Mouse (Mus musculus) ES-E14 (cell line): ENCODE measurements at regions not wholly inside any gene's neighbourhood (a gene's known extent, or its start where the extent isn't known, plus 50 kb on each side); places are given as distances from the start of the nearest gene placed in this dataset.

Experiments used
- CHD2 ChIP-seq: IDR thresholded peaks from 2 replicates; pipeline ENCODE4 v1.6.1; 2014; ENCODE audit warnings: mild to moderate bottlenecking, low read depth, low read length, inconsistent platforms
- HCFC1 ChIP-seq: IDR thresholded peaks from 2 replicates; pipeline ENCODE4 v1.6.1; 2012; ENCODE audit warnings: low read length, inconsistent platforms, borderline replicate concordance; ENCODE audit not compliant: insufficient read depth
- ZC3H11A ChIP-seq: IDR thresholded peaks from 2 replicates; pipeline ENCODE4 v1.6.1; 2012; ENCODE audit warnings: low read depth, mild to moderate bottlenecking, inconsistent platforms, low read length, borderline replicate concordance
- ZNF384 ChIP-seq: IDR thresholded peaks from 2 replicates; pipeline ENCODE4 v1.6.1; 2012; ENCODE audit warnings: low read depth, low read length, inconsistent platforms

GRCm38 (mm10) chr10:91594891-91595290 lies 413.8 kb upstream of the Tmpo start:
- TF ChIP-seq HCFC1 (no peak), CHD2 (no peak), ZC3H11A (no peak), ZNF384 (no peak)
